Mouse (Mus musculus) embryonic facial prominence, embryonic 14.5 days (tissue): ENCODE measurements around the gene Cdca5. TPM values are rescaled to one million over a fixed set of nuclear protein-coding genes. Genes with fewer than 3 reads are reported as not detected.

ENCODE experiments used
- ATAC-seq: fragments of 200-750 bp; cut with Nextera tagmentation; 2 replicates; pipeline ENCODE4 v1.8.0; 2017; ENCODE audit warnings: low read depth, moderate number of reproducible peaks, moderate TSS enrichment
- DNase-seq: peaks from one replicate; pipeline ENCODE4 v3.0.0-alpha.2; 2015; ENCODE audit warnings: low spot score
- H3K27ac ChIP-seq: fragments of 300-500 bp; sonication (generic); replicated peaks from 2 replicates; pipeline ENCODE4 v1.5.1; 2014; ENCODE audit warnings: low read depth, mild to moderate bottlenecking, low read length, moderate library complexity
- H3K27me3 ChIP-seq: fragments of 300-500 bp; sonication (generic); replicated peaks from 2 replicates; pipeline ENCODE4 v1.6.1; 2014; ENCODE audit warnings: low read length; ENCODE audit not compliant: control insufficient read depth, insufficient read depth
- H3K36me3 ChIP-seq: fragments of 300-500 bp; sonication (generic); 2 replicates; pipeline ENCODE4 v1.6.1; 2014; ENCODE audit warnings: low read length, mixed read lengths; ENCODE audit not compliant: control insufficient read depth, insufficient read depth
- H3K4me1 ChIP-seq: fragments of 300-500 bp; sonication (generic); 2 replicates; pipeline ENCODE4 v1.6.1; 2014; ENCODE audit warnings: antibody characterized with exemption, low read length; ENCODE audit not compliant: control insufficient read depth, insufficient read depth
- H3K4me2 ChIP-seq: fragments of 300-500 bp; sonication (generic); 2 replicates; pipeline ENCODE4 v1.6.1; 2014; ENCODE audit warnings: low read depth, mild to moderate bottlenecking, low read length, moderate library complexity, mixed read lengths
- H3K4me3 ChIP-seq: fragments of 300-500 bp; sonication (generic); 2 replicates; pipeline ENCODE4 v1.5.1; 2014; ENCODE audit warnings: low read depth, mild to moderate bottlenecking, low read length
- H3K9ac ChIP-seq: fragments of 300-500 bp; sonication (generic); 2 replicates; pipeline ENCODE4 v1.6.1; 2014; ENCODE audit warnings: low read depth, mild to moderate bottlenecking, low read length, moderate library complexity, mixed read lengths
- H3K9me3 ChIP-seq: fragments of 300-500 bp; sonication (generic); 2 replicates; pipeline ENCODE4 v1.6.1; 2016; ENCODE audit warnings: low read length; ENCODE audit not compliant: control insufficient read depth
- WGBS: fragments of 180-500 bp; shearing (Covaris S2); extraction: QIAGEN DNeasy Blood & Tissue Kit; methylation state at CpG from one replicate; pipeline ENCODE4 v1.1.7; 2014; 5-methylcytosine and 5-hydroxymethylcytosine counted together
- polyA plus RNA-seq: library from polyadenylated mRNA; unstranded; fragments of >200 nt; fragmentation: Nextera tagmentation; extraction: Ambion mirVana; gene quantifications from 2 replicates; pipeline ENCODE4 v1.2.1, GENCODE M21; 2014

Cdca5 gene
- polyA plus RNA-seq, 1 experiment from 2014 or later: 24.6 TPM

DNA sequence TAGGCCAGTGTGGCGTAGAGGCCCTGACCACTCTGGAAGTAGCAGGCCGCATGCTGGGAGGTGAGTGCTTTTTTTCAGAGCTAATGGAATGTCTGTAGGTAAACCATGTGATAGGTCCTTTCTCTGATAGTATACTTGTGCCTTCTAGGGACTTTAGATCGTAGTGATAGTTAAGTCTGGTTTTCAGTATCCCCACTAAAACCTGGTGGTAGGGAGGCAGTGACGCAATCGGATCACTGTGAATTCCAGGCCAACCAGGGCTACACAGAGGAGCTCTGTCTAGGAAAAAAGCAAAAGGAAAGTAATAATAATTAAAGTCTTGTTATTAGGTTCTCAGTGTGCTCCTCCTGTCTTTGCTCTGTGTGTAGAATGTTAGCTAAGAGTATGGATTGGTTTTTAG is 26.3 kb upstream of the Cdca5 start:
- H3K4me3 ChIP-seq: peak overlapping the region; percentile 49
- peak overlapping the region; percentile 94 for H3K9ac ChIP-seq
- ATAC-seq: no peak
- peaks cover 20% of the 10 kb centered on the region for H3K4me1 ChIP-seq
- DNase-seq: no peak
- no peaks in the 10 kb centered on the region for H3K9me3 ChIP-seq
- peak overlapping the region; percentile 68 for H3K4me2 ChIP-seq
- H3K27me3 ChIP-seq: no peaks in the 10 kb centered on the region
- WGBS: 34% methylated on average over 5 of the region's 5 CpGs
- H3K27ac ChIP-seq: peak overlapping the region; percentile 81
- peaks cover 39% of the 10 kb centered on the region for H3K36me3 ChIP-seq

DNA sequence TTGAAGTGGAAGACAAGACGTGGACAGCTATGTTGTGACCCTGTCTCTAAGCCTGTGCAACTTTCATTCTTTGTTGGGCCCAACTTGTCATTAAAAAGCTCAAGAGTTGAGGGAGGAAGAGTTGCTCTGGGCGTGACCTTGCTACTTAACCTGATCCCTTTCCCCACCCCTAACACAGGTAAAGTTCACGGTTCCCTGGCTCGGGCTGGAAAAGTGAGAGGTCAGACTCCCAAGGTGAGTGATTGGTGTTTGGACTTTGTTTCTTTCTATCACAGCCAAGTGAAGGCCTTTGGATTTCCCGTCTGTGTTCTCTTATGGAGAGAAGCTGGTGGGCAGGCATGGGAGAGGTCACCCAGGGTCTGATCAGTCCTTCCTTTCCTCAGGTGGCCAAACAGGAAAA is 25.8 kb upstream of the Cdca5 start:
- 87% methylated on average over 5 of the region's 5 CpGs for whole genome bisulfite sequencing
- Histone ChIP-seq H3K9ac (peak overlapping the region; percentile 94), H3K4me3 (peak overlapping the region; percentile 49), H3K9me3 (no peaks in the 10 kb centered on the region), H3K4me1 (peaks cover 20% of the 10 kb centered on the region), H3K4me2 (peak overlapping the region; percentile 68), H3K27ac (peak overlapping the region; percentile 81; the same call in 1 of the 2 replicates), H3K27me3 (no peaks in the 10 kb centered on the region), H3K36me3 (peaks cover 34% of the 10 kb centered on the region)
- no peak for ATAC-seq
- DNase-seq: no peak

DNA sequence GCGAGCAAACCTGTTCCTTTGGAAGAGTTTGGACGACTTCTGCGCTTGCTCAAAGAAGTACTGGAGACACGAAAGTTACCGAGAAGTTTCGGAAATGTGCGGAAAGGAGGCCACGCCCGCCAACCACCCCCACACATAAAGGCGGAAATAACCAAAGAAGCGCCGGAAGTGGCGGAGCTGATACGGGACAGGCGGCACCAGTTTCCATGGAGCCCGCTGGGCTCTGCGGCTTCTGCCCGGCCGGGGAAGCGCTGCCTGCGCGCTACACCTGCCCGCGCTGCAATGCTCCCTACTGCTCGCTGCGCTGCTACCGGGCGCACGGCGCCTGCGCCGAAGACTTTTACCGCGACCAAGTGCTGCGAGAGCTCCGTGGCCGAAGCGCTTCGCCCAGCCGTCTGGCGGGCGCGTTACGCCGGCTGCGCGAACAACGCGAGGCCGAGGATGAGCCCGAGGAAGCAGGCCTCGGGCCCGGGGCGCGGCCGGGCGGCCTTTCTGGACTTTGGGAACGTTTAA is 23.7 kb upstream of the Cdca5 start, which contains the start of gene Znhit2:
Znhit2 (plus strand) TSS at position 172 of the 513 bp plus-strand sequence.
- ATAC-seq (peak; percentile 86), DNase-seq (peak; percentile 98)
- Histone ChIP-seq H3K9me3 (no peaks in the 10 kb centered on the region), H3K4me3 (peak within 1 kb of the TSS; percentile 90), H3K27ac (peak within 1 kb of the TSS; percentile 94), H3K4me2 (peak within 1 kb of the TSS; percentile 100), H3K36me3 (peaks cover 14% of the 10 kb centered on the region), H3K4me1 (peaks cover 20% of the 10 kb centered on the region), H3K27me3 (no peaks in the 10 kb centered on the region), H3K9ac (peak within 1 kb of the TSS; percentile 94)
- under 1% methylated on average over 19 of the region's 58 CpGs for WGBS

DNA sequence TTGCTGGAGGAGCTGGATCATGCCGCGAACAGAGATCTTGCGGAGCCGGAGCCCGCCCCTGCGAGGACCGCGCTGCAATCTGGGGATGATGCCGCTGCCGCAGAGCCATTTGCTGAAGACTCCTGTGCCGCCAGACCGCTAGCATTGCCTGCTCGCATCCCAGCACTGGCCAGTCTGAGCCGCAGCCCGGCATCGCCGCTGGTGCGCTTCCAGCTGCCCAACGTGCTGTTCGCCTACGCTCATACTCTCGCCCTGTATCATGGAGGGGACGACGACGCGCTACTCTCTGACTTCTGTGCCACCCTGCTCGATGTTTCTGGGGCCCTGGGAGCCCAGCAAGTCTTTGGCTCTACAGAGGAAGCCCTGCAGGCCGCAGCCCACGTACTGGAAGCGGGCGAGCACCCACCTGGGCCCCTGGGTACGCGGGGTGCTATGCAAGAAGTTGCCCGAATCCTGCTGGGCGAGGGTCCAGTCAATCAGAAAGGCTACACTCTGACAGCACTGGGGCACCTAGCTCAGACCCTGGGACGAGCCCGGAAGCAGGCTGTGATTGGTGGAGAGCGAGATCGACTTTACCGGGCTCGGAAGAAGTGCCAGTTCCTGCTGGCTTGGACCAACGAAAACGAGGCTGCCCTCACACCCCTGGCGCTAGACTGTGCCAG is 23.0 kb upstream of the Cdca5 start:
- H3K4me3 ChIP-seq: peak overlapping the region; percentile 90
- H3K4me2 ChIP-seq: peak overlapping the region; percentile 100
- peak; percentile 42 for DNase-seq
- peak overlapping the region; percentile 94 for H3K9ac ChIP-seq
- peaks cover 23% of the 10 kb centered on the region for H3K4me1 ChIP-seq
- no peaks in the 10 kb centered on the region for H3K9me3 ChIP-seq
- H3K27me3 ChIP-seq: no peaks in the 10 kb centered on the region
- ATAC-seq: no peak
- 7% methylated on average over 27 of the region's 44 CpGs for WGBS
- H3K36me3 ChIP-seq: peaks cover 14% of the 10 kb centered on the region
- H3K27ac ChIP-seq: peak overlapping the region; percentile 94

DNA sequence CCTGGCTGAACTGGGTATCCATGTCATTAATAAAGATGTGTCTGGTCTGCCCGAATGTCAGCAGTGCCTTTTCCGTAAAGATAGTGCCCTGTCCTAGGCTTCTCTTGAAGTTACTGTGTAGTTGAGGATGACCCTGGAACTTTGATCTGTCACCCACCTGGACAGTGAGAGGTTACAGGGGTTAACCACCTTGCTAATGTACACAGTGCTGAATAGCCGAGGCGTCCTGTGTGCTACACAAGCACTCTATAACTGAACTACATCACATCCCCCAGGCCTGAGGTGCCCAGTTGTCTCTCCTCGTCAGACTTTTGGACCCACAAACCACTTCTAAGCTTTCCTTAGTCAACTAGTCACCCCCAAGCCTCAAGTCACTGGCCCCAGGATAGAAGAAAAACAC is 22.4 kb upstream of the Cdca5 start:
- Histone ChIP-seq H3K4me2 (peak overlapping the region; percentile 100), H3K9ac (peak overlapping the region; percentile 94), H3K9me3 (no peaks in the 10 kb centered on the region), H3K4me3 (peak overlapping the region; percentile 90), H3K4me1 (peaks cover 28% of the 10 kb centered on the region), H3K36me3 (peaks cover 14% of the 10 kb centered on the region), H3K27me3 (no peaks in the 10 kb centered on the region), H3K27ac (no peak overlapping the region)
- 52% methylated on average over 5 of the region's 5 CpGs for WGBS
- ATAC-seq (no peak), DNase-seq (no peak)

DNA sequence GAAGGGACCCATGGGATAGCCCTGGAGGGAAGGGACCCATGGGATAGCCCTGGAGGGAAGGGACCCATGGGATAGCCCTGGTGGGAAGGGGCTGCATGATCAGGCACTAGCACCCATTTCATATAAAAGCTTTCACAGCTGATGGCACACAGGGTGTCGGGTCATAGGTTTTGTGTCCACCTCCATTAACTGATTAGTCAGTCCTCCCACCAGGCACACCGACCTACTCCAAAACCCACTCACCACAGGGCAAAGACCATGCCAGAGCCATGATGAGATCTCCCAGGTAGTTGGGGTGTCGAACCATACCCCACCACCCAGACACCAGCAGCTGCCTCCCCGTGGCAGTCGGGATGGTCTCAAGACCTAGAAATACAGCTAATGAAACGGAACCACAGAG is 21.7 kb upstream of the Cdca5 start:
- Histone ChIP-seq H3K27ac (no peak overlapping the region), H3K9me3 (no peaks in the 10 kb centered on the region), H3K4me3 (no peak overlapping the region), H3K4me1 (peaks cover 28% of the 10 kb centered on the region), H3K36me3 (peaks cover 14% of the 10 kb centered on the region), H3K9ac (peak overlapping the region; percentile 94; the same call in 1 of the 2 replicates), H3K4me2 (no peak overlapping the region), H3K27me3 (no peaks in the 10 kb centered on the region)
- ATAC-seq: no peak
- DNase-seq: no peak
- WGBS: 97% methylated on average over 5 of the region's 6 CpGs

DNA sequence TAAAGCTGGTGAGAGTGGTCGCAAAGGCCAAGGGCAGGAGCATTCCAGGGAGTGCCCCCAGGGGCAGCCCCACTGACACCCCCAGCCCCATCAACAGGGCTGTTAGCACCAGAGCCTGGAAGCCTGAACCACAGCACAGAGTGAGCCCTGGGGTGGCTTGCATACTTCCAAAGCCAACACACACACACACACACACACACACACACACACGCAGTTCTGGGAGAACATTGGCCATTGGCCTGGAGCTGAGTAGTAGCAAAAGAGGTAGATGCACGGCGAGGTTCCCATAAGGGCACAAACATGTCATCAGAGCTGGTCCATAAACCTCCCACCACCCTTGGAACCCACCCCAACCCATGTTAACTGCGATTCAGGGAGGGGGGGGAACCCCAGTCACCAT is 18.2 kb upstream of the Cdca5 start:
- no peak for DNase-seq
- 33% methylated on average over 5 of the region's 5 CpGs for WGBS
- H3K36me3 ChIP-seq: peaks cover 30% of the 10 kb centered on the region
- H3K9ac ChIP-seq: peak overlapping the region; percentile 62
- ATAC-seq: no peak
- H3K27ac ChIP-seq: peak overlapping the region; percentile 72; the same call in 1 of the 2 replicates
- H3K4me1 ChIP-seq: peaks cover 23% of the 10 kb centered on the region
- no peaks in the 10 kb centered on the region for H3K9me3 ChIP-seq
- H3K27me3 ChIP-seq: no peaks in the 10 kb centered on the region
- peak overlapping the region; percentile 44 for H3K4me3 ChIP-seq
- peak overlapping the region; percentile 92 for H3K4me2 ChIP-seq

DNA sequence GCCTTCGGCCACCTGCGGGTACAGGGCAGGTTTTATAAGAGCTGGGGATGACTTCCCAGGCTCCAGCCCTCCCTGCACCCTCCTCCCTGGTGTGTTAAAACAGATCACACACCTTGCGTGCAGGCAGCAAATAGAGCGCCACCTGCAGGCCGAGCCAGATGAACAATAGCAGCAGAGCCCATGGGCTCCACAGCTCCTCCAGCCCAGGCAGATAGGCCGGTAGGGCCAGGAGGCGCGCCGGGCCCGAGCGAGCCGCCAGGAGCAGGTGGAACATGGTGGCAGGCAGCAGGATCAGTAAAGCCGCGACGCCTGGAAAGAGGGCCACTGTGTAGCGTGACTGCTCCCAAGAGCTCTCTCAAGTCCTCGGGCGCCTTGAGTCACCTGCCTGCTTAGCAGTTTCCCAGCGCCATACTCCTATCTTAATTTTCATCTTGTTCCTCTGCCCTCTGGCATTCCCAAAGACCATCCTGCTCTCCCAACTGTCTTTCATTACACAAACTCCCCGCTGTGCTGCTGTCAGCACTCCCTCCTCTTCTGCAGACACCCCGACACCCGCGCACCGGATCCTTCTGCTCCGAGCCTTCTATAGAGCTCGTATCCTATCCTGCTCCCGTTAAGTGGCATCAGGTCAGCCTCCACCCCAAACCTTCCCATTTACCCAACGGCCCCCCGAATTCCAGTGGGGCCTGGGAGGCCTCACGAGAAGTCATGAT is 17.6 kb upstream of the Cdca5 start:
- H3K27ac ChIP-seq: peak overlapping the region; percentile 72
- peaks cover 19% of the 10 kb centered on the region for H3K4me1 ChIP-seq
- DNase-seq (peak; percentile 89), ATAC-seq (peak; percentile 75)
- peaks cover 32% of the 10 kb centered on the region for H3K36me3 ChIP-seq
- H3K9me3 ChIP-seq: no peaks in the 10 kb centered on the region
- peak overlapping the region; percentile 44 for H3K4me3 ChIP-seq
- no peaks in the 10 kb centered on the region for H3K27me3 ChIP-seq
- peak overlapping the region; percentile 92 for H3K4me2 ChIP-seq
- peak overlapping the region; percentile 62 for H3K9ac ChIP-seq
- under 1% methylated on average over 28 of the region's 30 CpGs for WGBS
